In genomic region chr15:103368179-103368940, GRCm38 (mm10) we compare ENCODE assay signal across 20 mouse cellular contexts. TPM values are rescaled to one million over a fixed set of nuclear protein-coding genes. Genes with fewer than 3 reads are reported as not detected.
DNase-seq lines count a peak whose midpoint lies in the region; TF ChIP-seq lines count a peak whose summit lies in the region.
"Had no signal": no experiment of that assay in that cellular context is flagged by ENCODE, and none has a peak within 500 bp of the region (broad histone marks: within the 10 kb centered on the region; RNA-seq: fewer than 3 reads in every experiment).

No protein-coding gene starts in this region.

- peaks cover 3% of the 10 kb centered on the region for H3K36me3 ChIP-seq in heart, adult 2 months (ENCODE audit: control insufficient read depth, insufficient read depth, low read length)
- no peaks in the 10 kb centered on the region for H3K36me3 ChIP-seq in limb, embryonic 10.5 days
- H3K36me3 ChIP-seq: embryonic facial prominence, embryonic 15.5 days; forebrain, embryonic 12.5 days; midbrain, embryonic 12.5 days had no signal

- no peak for TF ChIP-seq CTCF in heart, adult 2 months (IDR thresholded peaks at IDR 0.05)

- H3K9me3 ChIP-seq in limb, embryonic 10.5 days (replicated peaks): no peaks in the 10 kb centered on the region
- H3K9me3 ChIP-seq: embryonic facial prominence, embryonic 15.5 days; forebrain, embryonic 12.5 days; G1E; liver, embryonic 12.5 days; midbrain, embryonic 12.5 days had no signal

- H3K9ac ChIP-seq in heart, adult 2 months (ENCODE audit: low read depth, low read length): no peak overlapping the region
- H3K9ac ChIP-seq: embryonic facial prominence, embryonic 15.5 days; forebrain, embryonic 12.5 days; liver, embryonic 12.5 days; lung, embryonic 14.5 days; midbrain, embryonic 12.5 days had no signal

- WGBS in heart, adult 2 months: 89% methylated on average over 4 of the region's 4 CpGs
- 82% methylated on average over 4 of the region's 4 CpGs for WGBS in limb, embryonic 10.5 days

- H3K79me2 ChIP-seq in heart, adult 2 months (replicated peaks; ENCODE audit: control insufficient read depth, insufficient read depth, low read length): peaks cover 7% of the 10 kb centered on the region

- H3K4me3 ChIP-seq in heart, adult 2 months: no peak overlapping the region
- H3K4me3 ChIP-seq in limb, embryonic 10.5 days: no peak overlapping the region
- H3K4me3 ChIP-seq: embryonic facial prominence, embryonic 15.5 days; forebrain, embryonic 12.5 days; liver, embryonic 12.5 days; midbrain, embryonic 12.5 days had no signal

- no peak for TF ChIP-seq POLR2A in heart, adult 2 months (IDR thresholded peaks at IDR 0.05; ENCODE audit: insufficient read depth, low read depth, low read length)

- peak in 1 of 2 experiments; percentile 39 for DNase-seq in heart, adult 2 months
- DNase-seq in heart, postnatal 14 days: no peak
- DNase-seq in urinary bladder, postnatal 14 days (ENCODE audit: low spot score): peak; percentile 40
- no peak for DNase-seq in urinary bladder, adult 2 months (ENCODE audit: low spot score)
- DNase-seq in limb, embryonic 10.5 days (ENCODE audit: low spot score): no peak
- DNase-seq in cerebellum, postnatal 10 days: no peak
- no peak for DNase-seq in urinary bladder, postnatal 36 days (ENCODE audit: low spot score in 2 of 2)
- DNase-seq: adrenal gland, adult 2 months; cerebellum, postnatal 14 days; embryo, embryonic 11 days; left cerebral cortex, postnatal 4 days; lung, embryonic 14.5 days; lung, postnatal 4 days had no signal

- no peaks in the 10 kb centered on the region for H3K27me3 ChIP-seq in heart, adult 2 months (ENCODE audit: control insufficient read depth, insufficient read depth, low read length)
- H3K27me3 ChIP-seq in limb, embryonic 10.5 days (ENCODE audit: low read depth, poor library complexity, severe bottlenecking): no peaks in the 10 kb centered on the region
- H3K27me3 ChIP-seq: embryonic facial prominence, embryonic 15.5 days had no signal

- intact Hi-C loops in heart, adult 2 months (cut with DNase I): no loop called here
- intact Hi-C loops in heart, postnatal 14 days (cut with DNase I): loop anchor here (2.0 kb wide), 1 partner anchor 14 kb away; no protein-coding TSS in a partner anchor

- peak overlapping the region; percentile 98; the same call in 1 of the 2 replicates for H3K27ac ChIP-seq in heart, adult 2 months
- 0 out of 2 replicates have a peak overlapping the region, but pooled peaks have one; percentile 5 for H3K27ac ChIP-seq in limb, embryonic 10.5 days
- H3K27ac ChIP-seq: embryonic facial prominence, embryonic 15.5 days; forebrain, embryonic 12.5 days; hindbrain, postnatal 0 days; liver, embryonic 12.5 days; midbrain, embryonic 12.5 days had no signal

- TF ChIP-seq EP300 in heart, adult 2 months (IDR thresholded peaks at IDR 0.05; ENCODE audit: insufficient read depth, low read depth, low read length): 0 out of 2 replicates have a peak, but pooled peaks have one; percentile 44

- peaks cover 16% of the 10 kb centered on the region for H3K4me1 ChIP-seq in heart, adult 2 months (ENCODE audit: control insufficient read depth, insufficient read depth, low read length)
- peaks cover 49% of the 10 kb centered on the region for H3K4me1 ChIP-seq in limb, embryonic 10.5 days

RNA-seq across cellular contexts. Expression of gene Itga5, which starts 1.8 kb away (rescaled TPM):
- 10 to 100 TPM; 36.4 to 36.7 TPM for total RNA-seq in heart, adult 2 months (2021)
- 38.6 and 44.6 TPM in 2 replicates for polyA plus RNA-seq in heart, adult 2 months (2012; rRNA removed)
- total RNA-seq in heart, postnatal 14 days (2021): 10 to 100 TPM; 61.1 to 70.4 TPM
- 138 and 146 TPM in 2 replicates for polyA plus RNA-seq in urinary bladder, adult 2 months (2012; rRNA removed)
- 33.5 and 36.6 TPM in 2 replicates for polyA plus RNA-seq in limb, embryonic 10.5 days (2016; fragmentation: Nextera tagmentation; extraction: Ambion mirVana)

RNA-seq across cellular contexts. Expression of gene Zfp385a, which starts 28.5 kb away (rescaled TPM):
- total RNA-seq in heart, adult 2 months (2021): 10 to 100 TPM; 10.1 to 10.4 TPM
- polyA plus RNA-seq in heart, adult 2 months (2012; rRNA removed): 7.3 and 12.0 TPM in 2 replicates
- total RNA-seq in heart, postnatal 14 days (2021): 10 to 100 TPM; 16.6 to 18.4 TPM
- 9.9 and 15.6 TPM in 2 replicates for polyA plus RNA-seq in urinary bladder, adult 2 months (2012; rRNA removed)
- polyA plus RNA-seq in limb, embryonic 10.5 days (2016; fragmentation: Nextera tagmentation; extraction: Ambion mirVana): 22.1 and 22.8 TPM in 2 replicates
- polyA plus RNA-seq: CD4-positive, CD25-positive, alpha-beta regulatory T cell, adult 4 months had no signal

RNA-seq across cellular contexts. Expression of gene Gpr84, which starts 57.9 kb away (rescaled TPM):
- total RNA-seq in heart, adult 2 months (2021): not detected
- 0.06 TPM in 1 of 2 replicates, not detected in the other for polyA plus RNA-seq in heart, adult 2 months (2012; rRNA removed)
- not detected for total RNA-seq in heart, postnatal 14 days (2021)
- polyA plus RNA-seq in urinary bladder, adult 2 months (2012; rRNA removed): not detected in 2 replicates
- 0.28 and 0.30 TPM in 2 replicates for polyA plus RNA-seq in limb, embryonic 10.5 days (2016; fragmentation: Nextera tagmentation; extraction: Ambion mirVana)
- total RNA-seq: adrenal gland, adult 2 months; G1E had no signal
- polyA plus RNA-seq: CD4-positive, CD25-positive, alpha-beta regulatory T cell, adult 4 months; G1E; lung, embryonic 14.5 days had no signal
